Mouse (Mus musculus) T-helper 1 cell (primary cell): ENCODE measurements around the gene Bmpr1a.

Experiments
- in situ Hi-C: fragments of 300-600 bp; cut with MboI, MseI; formaldehyde crosslinking; loops from one replicate; pipeline ENCODE4 v1.15.1; 2025; ENCODE audit warnings: high pct_unique_total_duplicates

Bmpr1a gene

DNA sequence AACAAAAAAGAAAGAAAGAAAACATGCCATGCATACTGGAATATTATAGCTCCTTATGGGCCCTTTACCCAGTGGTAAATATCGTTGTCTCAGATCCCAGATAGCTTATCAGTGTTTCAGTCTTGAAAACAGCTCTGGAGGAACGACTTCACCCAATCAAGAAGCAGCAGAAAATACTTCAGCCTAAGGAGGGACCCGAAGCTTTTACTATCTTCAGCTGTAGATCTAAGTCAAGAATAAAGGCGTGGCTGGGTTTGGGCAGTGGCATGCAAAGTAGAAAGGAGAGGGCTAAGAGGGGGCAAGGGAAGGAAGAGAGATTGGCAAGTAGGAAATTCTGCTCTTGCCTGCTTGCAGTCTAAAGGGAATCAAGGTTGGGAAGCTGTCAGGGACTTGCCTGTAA is 141.0 kb downstream of the Bmpr1a start:
- in situ Hi-C loops = no loop called here
